Mouse (Mus musculus) hindbrain, embryonic 15.5 days (tissue): ENCODE measurements at regions not wholly inside any gene's neighbourhood (a gene's known extent, or its start where the extent isn't known, plus 50 kb on each side); places are given as distances from the start of the nearest gene placed in this dataset.

ENCODE experiments used
- ATAC-seq: fragments of 200-750 bp; cut with Nextera tagmentation; 2 replicates; pipeline ENCODE4 v1.8.0; 2017; ENCODE audit warnings: low read depth, moderate number of reproducible peaks, moderate TSS enrichment; ENCODE audit not compliant: low FRiP score
- H3K27ac ChIP-seq: fragments of 300-500 bp; sonication (generic); replicated peaks from 2 replicates; pipeline ENCODE4 v1.5.1; 2015; ENCODE audit warnings: mild to moderate bottlenecking, inconsistent platforms
- H3K27me3 ChIP-seq: fragments of 300-500 bp; sonication (generic); 2 replicates; pipeline ENCODE4 v1.6.1; 2015; ENCODE audit warnings: control low read depth, inconsistent platforms
- H3K36me3 ChIP-seq: fragments of 300-500 bp; sonication (generic); 2 replicates; pipeline ENCODE4 v1.6.1; 2015; ENCODE audit warnings: control low read depth, inconsistent platforms
- H3K4me1 ChIP-seq: fragments of 300-500 bp; sonication (generic); replicated peaks from 2 replicates; pipeline ENCODE4 v1.6.1; 2015; ENCODE audit warnings: control low read depth, inconsistent platforms
- H3K4me2 ChIP-seq: fragments of 300-500 bp; sonication (generic); 2 replicates; pipeline ENCODE4 v1.6.1; 2015; ENCODE audit warnings: moderate library complexity, mild to moderate bottlenecking, inconsistent platforms
- H3K4me3 ChIP-seq: fragments of 300-500 bp; sonication (generic); 2 replicates; pipeline ENCODE4 v1.5.1; 2015; ENCODE audit warnings: mild to moderate bottlenecking, inconsistent platforms
- H3K9ac ChIP-seq: fragments of 300-500 bp; sonication (generic); 2 replicates; pipeline ENCODE4 v1.6.1; 2015; ENCODE audit warnings: inconsistent platforms
- H3K9me3 ChIP-seq: fragments of 300-500 bp; sonication (generic); 2 replicates; pipeline ENCODE4 v1.6.1; 2016; ENCODE audit warnings: control low read depth, inconsistent platforms
- WGBS: fragments of 180-500 bp; shearing (Covaris S2); methylation state at CpG from one replicate; pipeline ENCODE4 v1.1.7; 2015; 5-methylcytosine and 5-hydroxymethylcytosine counted together

DNA sequence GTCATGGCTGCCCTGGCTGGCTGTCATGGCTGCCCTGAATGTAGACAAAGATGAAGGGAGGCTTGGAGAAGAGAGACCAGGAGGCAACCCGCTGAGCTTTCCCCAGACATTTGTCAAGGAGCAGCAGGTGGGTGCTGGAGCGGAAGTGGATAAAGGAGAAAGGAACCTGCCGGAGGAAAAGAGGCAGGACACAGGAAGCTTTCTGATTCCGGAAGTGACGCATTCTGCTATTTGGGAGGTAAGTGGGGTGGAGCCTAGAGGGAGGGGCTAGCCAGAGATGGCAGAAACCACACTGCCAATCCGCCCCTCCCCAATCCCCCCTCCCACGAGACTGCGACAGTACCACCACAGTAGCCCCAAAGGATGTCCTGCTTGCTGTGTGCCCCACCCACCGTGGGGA is 80.1 kb downstream of the Gm572 start:
- H3K4me3 ChIP-seq = no peak overlapping the region
- no peak for ATAC-seq
- no peak overlapping the region for H3K9ac ChIP-seq
- no peak overlapping the region for H3K27ac ChIP-seq
- peaks cover 7% of the 10 kb centered on the region for H3K4me1 ChIP-seq
- 0 out of 2 replicates have a peak, but pooled peaks cover 7% of the 10 kb centered on the region for H3K27me3 ChIP-seq
- WGBS = 81% methylated on average over 9 of the region's 9 CpGs
- no peaks in the 10 kb centered on the region for H3K9me3 ChIP-seq
- no peak overlapping the region for H3K4me2 ChIP-seq
- H3K36me3 ChIP-seq = no peaks in the 10 kb centered on the region

DNA sequence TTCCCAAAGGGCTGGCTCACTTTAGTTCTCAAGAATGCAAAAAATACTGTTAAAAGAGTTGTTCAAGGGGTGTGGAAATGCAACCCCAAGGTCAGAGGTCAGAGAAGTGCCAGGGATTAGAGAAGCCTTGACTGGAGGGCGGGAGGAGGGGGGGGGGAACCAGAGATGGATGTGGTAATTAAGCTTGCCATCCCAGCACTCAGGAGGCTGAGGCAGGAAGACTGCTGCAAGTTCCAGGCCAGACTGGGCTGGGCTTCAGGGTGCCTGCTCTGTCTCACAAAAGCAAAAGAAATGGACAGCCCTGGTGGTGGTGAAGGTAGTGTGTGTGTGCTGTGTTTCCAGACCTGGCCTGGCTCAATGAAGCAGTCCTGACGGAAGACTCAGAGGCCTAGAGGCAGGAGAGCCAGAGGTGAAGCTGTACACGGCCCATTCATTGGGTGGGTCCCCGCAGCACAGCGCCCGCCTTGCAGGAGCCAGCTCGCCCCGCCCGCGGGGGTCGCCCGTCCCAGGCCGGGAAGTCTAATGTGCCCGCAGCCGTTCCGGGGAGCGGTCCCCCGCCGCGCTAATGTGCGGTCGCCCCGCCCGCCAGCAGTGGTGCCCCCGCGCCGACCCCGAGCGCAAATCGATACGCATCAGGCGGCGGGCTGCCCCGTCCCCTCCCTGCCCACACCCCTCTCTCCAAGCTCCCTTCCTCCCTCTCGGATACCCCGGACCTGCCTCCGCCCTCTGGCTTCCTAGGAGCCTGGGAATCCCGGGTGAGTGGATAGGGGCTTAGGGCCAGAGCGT is 80.1 kb upstream of the Casz1 start:
- 3% methylated on average over 36 of the region's 39 CpGs for WGBS
- H3K9ac ChIP-seq = peak overlapping the region; percentile 33; the same call in 1 of the 2 replicates
- H3K36me3 ChIP-seq = no peaks in the 10 kb centered on the region
- H3K4me2 ChIP-seq = peak overlapping the region; percentile 66
- peaks cover 10% of the 10 kb centered on the region; the same call in 1 of the 2 replicates for H3K27me3 ChIP-seq
- peak; percentile 54; the same call in 1 of the 2 replicates for ATAC-seq
- H3K4me3 ChIP-seq = peak overlapping the region; percentile 31
- no peak overlapping the region for H3K27ac ChIP-seq
- H3K4me1 ChIP-seq = peaks cover 7% of the 10 kb centered on the region
- H3K9me3 ChIP-seq = no peaks in the 10 kb centered on the region

- Histone ChIP-seq H3K9me3 (no peaks in the 10 kb centered on the region), H3K4me1 (peaks cover 7% of the 10 kb centered on the region), H3K4me2 (no peak overlapping the region), H3K4me3 (no peak overlapping the region), H3K27ac (no peak overlapping the region), H3K36me3 (no peaks in the 10 kb centered on the region), H3K27me3 (peaks cover 5% of the 10 kb centered on the region; the same call in 1 of the 2 replicates), H3K9ac (no peak overlapping the region)
- no peak for ATAC-seq
- WGBS = 91% methylated on average over 5 of the region's 5 CpGs
These were observed 75.4 kb upstream of the Casz1 start for GRCm38 (mm10) chr4:148728800-148729199.

DNA sequence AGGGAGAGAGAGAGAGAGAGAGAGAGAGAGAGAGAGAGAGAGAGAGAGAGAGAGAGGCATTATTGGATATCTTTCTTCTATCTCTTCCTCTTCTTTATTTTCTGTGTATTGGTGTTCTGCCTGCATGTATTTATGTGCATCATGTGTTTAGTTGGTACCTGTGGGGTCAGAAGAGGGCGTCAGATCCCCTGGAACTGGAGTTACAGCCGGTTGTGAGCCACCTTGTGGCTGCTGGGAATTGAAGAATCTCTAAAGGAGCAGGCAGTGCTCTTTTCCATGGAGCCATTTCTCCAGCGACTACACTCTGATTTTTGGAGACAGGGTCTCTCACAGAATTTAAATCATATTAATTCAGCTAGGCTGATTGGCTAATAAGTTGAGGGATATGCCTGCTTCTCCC is 72.6 kb upstream of the Casz1 start:
- no peak for ATAC-seq
- 70% methylated on average over 3 of the region's 3 CpGs for WGBS
- Histone ChIP-seq H3K27ac (no peak overlapping the region), H3K4me3 (no peak overlapping the region), H3K4me2 (no peak overlapping the region), H3K9ac (no peak overlapping the region), H3K27me3 (peaks cover 6% of the 10 kb centered on the region; the same call in 1 of the 2 replicates), H3K36me3 (no peaks in the 10 kb centered on the region), H3K9me3 (no peaks in the 10 kb centered on the region), H3K4me1 (no peaks in the 10 kb centered on the region)

DNA sequence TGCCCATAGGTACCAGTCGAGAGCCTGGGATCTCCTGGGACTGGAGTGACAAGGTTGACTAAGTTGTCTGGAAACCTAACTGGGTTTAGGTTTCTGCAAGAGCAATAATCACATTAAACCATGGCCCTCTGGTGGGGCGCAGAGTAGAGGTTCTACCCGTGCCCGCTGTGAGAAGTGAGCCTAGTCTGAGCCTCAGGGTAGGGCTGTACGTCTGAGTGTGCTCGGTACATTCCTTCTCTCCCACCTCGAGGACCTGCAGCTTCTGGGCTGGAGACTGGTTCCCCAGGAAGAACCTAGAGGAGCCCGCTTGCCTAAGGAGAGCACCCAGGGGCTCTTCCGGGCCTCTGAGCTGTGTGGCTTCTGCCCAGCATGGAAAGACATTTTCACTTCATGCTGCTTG is 70.2 kb upstream of the Casz1 start:
- Histone ChIP-seq H3K9ac (no peak overlapping the region), H3K36me3 (no peaks in the 10 kb centered on the region), H3K9me3 (no peaks in the 10 kb centered on the region), H3K4me1 (no peaks in the 10 kb centered on the region), H3K27ac (no peak overlapping the region), H3K4me3 (no peak overlapping the region), H3K4me2 (no peak overlapping the region), H3K27me3 (peaks cover 8% of the 10 kb centered on the region; the same call in 1 of the 2 replicates)
- ATAC-seq = no peak
- WGBS = 86% methylated on average over 9 of the region's 9 CpGs

DNA sequence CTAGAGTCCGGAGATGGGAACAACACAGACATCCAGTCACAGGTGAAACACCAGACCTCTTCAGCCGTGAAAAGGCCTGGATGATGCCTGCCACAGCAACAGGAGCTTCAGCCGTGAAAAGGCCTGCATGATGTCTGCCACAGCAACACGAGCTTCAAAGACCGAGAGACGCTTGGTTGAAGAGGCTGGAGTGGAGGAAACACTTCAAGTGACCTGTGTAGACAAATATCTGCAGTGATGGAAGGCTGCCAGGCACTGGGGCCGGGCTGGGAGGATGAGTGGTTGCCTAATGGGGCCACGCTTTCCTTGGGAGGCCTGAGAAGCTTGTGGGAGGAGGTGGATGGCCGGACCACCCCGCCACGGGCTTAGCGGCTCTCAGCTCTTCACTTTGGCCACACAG is 69.7 kb upstream of the Casz1 start:
- Histone ChIP-seq H3K27ac (no peak overlapping the region), H3K9ac (no peak overlapping the region), H3K4me1 (no peaks in the 10 kb centered on the region), H3K27me3 (peaks cover 8% of the 10 kb centered on the region; the same call in 1 of the 2 replicates), H3K4me2 (no peak overlapping the region), H3K9me3 (no peaks in the 10 kb centered on the region), H3K4me3 (no peak overlapping the region), H3K36me3 (no peaks in the 10 kb centered on the region)
- ATAC-seq = no peak
- WGBS = 75% methylated on average over 12 of the region's 12 CpGs

GRCm38 (mm10) chr4:148738601-148739530 is 65.4 kb upstream of the Casz1 start:
- H3K4me1 ChIP-seq = peaks cover 14% of the 10 kb centered on the region
- no peak overlapping the region for H3K4me2 ChIP-seq
- H3K27ac ChIP-seq = no peak overlapping the region
- no peak overlapping the region for H3K9ac ChIP-seq
- peaks cover 26% of the 10 kb centered on the region; the same call in 1 of the 2 replicates for H3K27me3 ChIP-seq
- no peak overlapping the region for H3K4me3 ChIP-seq
- 29% methylated on average over 13 of the region's 13 CpGs for WGBS
- ATAC-seq = no peak
- H3K9me3 ChIP-seq = no peaks in the 10 kb centered on the region
- no peaks in the 10 kb centered on the region for H3K36me3 ChIP-seq

- Histone ChIP-seq H3K36me3 (no peaks in the 10 kb centered on the region), H3K4me1 (peaks cover 30% of the 10 kb centered on the region), H3K4me3 (peak overlapping the region; percentile 49), H3K27me3 (peaks cover 25% of the 10 kb centered on the region), H3K4me2 (peak overlapping the region; percentile 94), H3K9me3 (no peaks in the 10 kb centered on the region), H3K27ac (0 out of 2 replicates have a peak overlapping the region, but pooled peaks have one; percentile 33), H3K9ac (peak overlapping the region; percentile 57)
- ATAC-seq = peak; percentile 70
- WGBS = 2% methylated on average over 55 of the region's 65 CpGs
These were observed 61.4 kb upstream of the Casz1 start for GRCm38 (mm10) chr4:148742549-148743413.

GRCm38 (mm10) chr4:148743414-148743844 is 60.8 kb upstream of the Casz1 start:
- peak overlapping the region; percentile 94 for H3K4me2 ChIP-seq
- peaks cover 30% of the 10 kb centered on the region for H3K4me1 ChIP-seq
- 16% methylated on average over 11 of the region's 11 CpGs for WGBS
- no peaks in the 10 kb centered on the region for H3K36me3 ChIP-seq
- peak; percentile 28; the same call in 1 of the 2 replicates for ATAC-seq
- H3K9me3 ChIP-seq = no peaks in the 10 kb centered on the region
- H3K27me3 ChIP-seq = peaks cover 25% of the 10 kb centered on the region
- no peak overlapping the region; the same call in 1 of the 2 replicates for H3K4me3 ChIP-seq
- H3K9ac ChIP-seq = no peak overlapping the region
- H3K27ac ChIP-seq = 0 out of 2 replicates have a peak overlapping the region, but pooled peaks have one; percentile 33

DNA sequence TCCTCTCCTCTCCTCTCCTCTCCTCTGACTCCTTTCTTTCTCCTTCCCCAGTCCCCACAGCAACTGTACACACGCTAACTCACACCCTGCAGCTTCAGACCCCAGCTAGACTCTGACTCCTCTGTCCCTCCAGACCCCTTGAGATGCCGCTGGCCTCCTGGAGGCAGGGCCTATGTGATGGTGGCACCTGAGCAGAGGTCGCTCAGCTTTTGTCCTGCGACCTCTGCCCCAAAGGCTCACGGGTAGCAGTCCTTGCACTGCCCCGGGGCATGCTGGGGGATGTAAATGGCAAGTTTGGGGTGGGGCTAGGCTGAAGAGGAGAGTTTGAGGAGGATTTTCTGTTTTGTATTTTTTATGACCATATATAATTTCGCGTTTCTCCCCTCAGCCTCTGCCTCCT is 60.2 kb upstream of the Casz1 start:
- Histone ChIP-seq H3K4me2 (no peak overlapping the region), H3K4me3 (no peak overlapping the region), H3K36me3 (no peaks in the 10 kb centered on the region), H3K9ac (no peak overlapping the region), H3K27ac (no peak overlapping the region), H3K9me3 (no peaks in the 10 kb centered on the region), H3K4me1 (peaks cover 30% of the 10 kb centered on the region), H3K27me3 (peaks cover 22% of the 10 kb centered on the region)
- no peak for ATAC-seq
- WGBS = 39% methylated on average over 8 of the region's 8 CpGs
